Mouse (Mus musculus): ENCODE measurements at regions not wholly inside any gene's neighbourhood (a gene's known extent, or its start where the extent isn't known, plus 50 kb on each side); places are given as distances from the start of the nearest gene placed in this dataset.
A peak's percentile ranks its signal among the peaks of the same experiment; 100 is the strongest.

- 85% methylated on average over 3 of the region's 3 CpGs for WGBS
- H3K9ac ChIP-seq = no peak overlapping the region
- no peaks in the 10 kb centered on the region for H3K4me1 ChIP-seq (replicated peaks)
- H3K4me3 ChIP-seq = no peak overlapping the region
- H3K9me3 ChIP-seq (replicated peaks) = no peaks in the 10 kb centered on the region
- no peak for ATAC-seq (ENCODE audit: insufficient number of reproducible peaks, low FRiP score)
- no peaks in the 10 kb centered on the region for H3K36me3 ChIP-seq
- no peaks in the 10 kb centered on the region for H3K27me3 ChIP-seq (replicated peaks)
- H3K27ac ChIP-seq (ENCODE audit: poor library complexity, severe bottlenecking) = no peak overlapping the region
- no peak overlapping the region for H3K4me2 ChIP-seq
These were observed 1013.8 kb downstream of the Adgrl2 start for GRCm38 (mm10) chr3:147976579-147976978.

- no peak overlapping the region for H3K4me2 ChIP-seq
- no peaks in the 10 kb centered on the region for H3K9me3 ChIP-seq (replicated peaks)
- no peak overlapping the region for H3K27ac ChIP-seq (ENCODE audit: poor library complexity, severe bottlenecking)
- no peaks in the 10 kb centered on the region for H3K27me3 ChIP-seq (replicated peaks)
- no peak for ATAC-seq (ENCODE audit: insufficient number of reproducible peaks, low FRiP score)
- H3K9ac ChIP-seq = no peak overlapping the region
- no peak overlapping the region for H3K4me3 ChIP-seq
- no peaks in the 10 kb centered on the region for H3K36me3 ChIP-seq
- H3K4me1 ChIP-seq (replicated peaks) = no peaks in the 10 kb centered on the region
- WGBS = 85% methylated on average over 6 of the region's 6 CpGs
These were observed 1014.3 kb downstream of the Adgrl2 start for GRCm38 (mm10) chr3:147976069-147976468.

GRCm38 (mm10) chr3:147975500-147975899 lies 1014.9 kb downstream of the Adgrl2 start:
- ATAC-seq (ENCODE audit: insufficient number of reproducible peaks, low FRiP score) = no peak
- WGBS = 82% methylated on average over 10 of the region's 10 CpGs
- Histone ChIP-seq H3K4me1 (replicated peaks) (no peaks in the 10 kb centered on the region), H3K36me3 (no peaks in the 10 kb centered on the region), H3K4me2 (no peak overlapping the region), H3K27ac (ENCODE audit: poor library complexity, severe bottlenecking) (no peak overlapping the region), H3K27me3 (replicated peaks) (no peaks in the 10 kb centered on the region), H3K9ac (no peak overlapping the region), H3K4me3 (no peak overlapping the region), H3K9me3 (replicated peaks) (no peaks in the 10 kb centered on the region)

- H3K9me3 ChIP-seq (replicated peaks) = no peaks in the 10 kb centered on the region
- WGBS = 82% methylated on average over 8 of the region's 8 CpGs
- no peaks in the 10 kb centered on the region for H3K27me3 ChIP-seq (replicated peaks)
- no peak overlapping the region for H3K9ac ChIP-seq
- H3K4me3 ChIP-seq = no peak overlapping the region
- H3K27ac ChIP-seq (ENCODE audit: poor library complexity, severe bottlenecking) = no peak overlapping the region
- ATAC-seq (ENCODE audit: insufficient number of reproducible peaks, low FRiP score) = no peak
- no peak overlapping the region for H3K4me2 ChIP-seq
- no peaks in the 10 kb centered on the region for H3K4me1 ChIP-seq (replicated peaks)
- no peaks in the 10 kb centered on the region for H3K36me3 ChIP-seq
These were observed 1015.8 kb downstream of the Adgrl2 start for GRCm38 (mm10) chr3:147974515-147974914.

GRCm38 (mm10) chr3:147968271-147968670 lies 1022.1 kb downstream of the Adgrl2 start:
- Histone ChIP-seq H3K4me3 (no peak overlapping the region), H3K4me2 (no peak overlapping the region), H3K4me1 (replicated peaks) (0 out of 2 replicates have a peak, but pooled peaks cover 6% of the 10 kb centered on the region), H3K27me3 (replicated peaks) (no peaks in the 10 kb centered on the region), H3K9me3 (replicated peaks) (no peaks in the 10 kb centered on the region), H3K9ac (no peak overlapping the region), H3K27ac (ENCODE audit: poor library complexity, severe bottlenecking) (no peak overlapping the region), H3K36me3 (no peaks in the 10 kb centered on the region)
- WGBS = 73% methylated on average over 11 of the region's 11 CpGs
- ATAC-seq (ENCODE audit: insufficient number of reproducible peaks, low FRiP score) = no peak

- Histone ChIP-seq H3K9ac (no peak overlapping the region), H3K27me3 (replicated peaks) (no peaks in the 10 kb centered on the region), H3K4me1 (replicated peaks) (0 out of 2 replicates have a peak, but pooled peaks cover 6% of the 10 kb centered on the region), H3K4me3 (no peak overlapping the region), H3K9me3 (replicated peaks) (no peaks in the 10 kb centered on the region), H3K4me2 (no peak overlapping the region), H3K27ac (ENCODE audit: poor library complexity, severe bottlenecking) (no peak overlapping the region), H3K36me3 (no peaks in the 10 kb centered on the region)
- 66% methylated on average over 9 of the region's 9 CpGs for whole genome bisulfite sequencing
- no peak for ATAC-seq (ENCODE audit: insufficient number of reproducible peaks, low FRiP score)
These were observed 1022.5 kb downstream of the Adgrl2 start for GRCm38 (mm10) chr3:147967866-147968265.

- 88% methylated on average over 3 of the region's 3 CpGs for WGBS
- H3K4me3 ChIP-seq = no peak overlapping the region
- H3K9ac ChIP-seq = no peak overlapping the region
- H3K36me3 ChIP-seq = no peaks in the 10 kb centered on the region
- H3K27ac ChIP-seq (ENCODE audit: poor library complexity, severe bottlenecking) = no peak overlapping the region
- no peak for ATAC-seq (ENCODE audit: insufficient number of reproducible peaks, low FRiP score)
- H3K9me3 ChIP-seq (replicated peaks) = no peaks in the 10 kb centered on the region
- no peak overlapping the region for H3K4me2 ChIP-seq
- H3K4me1 ChIP-seq (replicated peaks) = 0 out of 2 replicates have a peak, but pooled peaks cover 6% of the 10 kb centered on the region
- no peaks in the 10 kb centered on the region for H3K27me3 ChIP-seq (replicated peaks)
These were observed 1023.1 kb downstream of the Adgrl2 start for GRCm38 (mm10) chr3:147967261-147967660.

- WGBS = 84% methylated on average over 8 of the region's 8 CpGs
- Histone ChIP-seq H3K27me3 (replicated peaks) (no peaks in the 10 kb centered on the region), H3K9me3 (replicated peaks) (no peaks in the 10 kb centered on the region), H3K4me3 (no peak overlapping the region), H3K4me1 (replicated peaks) (0 out of 2 replicates have a peak, but pooled peaks cover 6% of the 10 kb centered on the region), H3K9ac (no peak overlapping the region), H3K27ac (ENCODE audit: poor library complexity, severe bottlenecking) (no peak overlapping the region), H3K4me2 (no peak overlapping the region), H3K36me3 (no peaks in the 10 kb centered on the region)
- ATAC-seq (ENCODE audit: insufficient number of reproducible peaks, low FRiP score) = no peak
These were observed 1023.5 kb downstream of the Adgrl2 start for GRCm38 (mm10) chr3:147966827-147967226.

- Histone ChIP-seq H3K4me3 (no peak overlapping the region), H3K36me3 (no peaks in the 10 kb centered on the region), H3K9ac (no peak overlapping the region), H3K27me3 (replicated peaks) (no peaks in the 10 kb centered on the region), H3K27ac (ENCODE audit: poor library complexity, severe bottlenecking) (no peak overlapping the region), H3K4me1 (replicated peaks) (0 out of 2 replicates have a peak, but pooled peaks cover 6% of the 10 kb centered on the region), H3K4me2 (no peak overlapping the region), H3K9me3 (replicated peaks) (no peaks in the 10 kb centered on the region)
- ATAC-seq (ENCODE audit: insufficient number of reproducible peaks, low FRiP score) = no peak
- WGBS = 50% methylated on average over 12 of the region's 12 CpGs
These were observed 1024.0 kb downstream of the Adgrl2 start for GRCm38 (mm10) chr3:147966379-147966778.

GRCm38 (mm10) chr3:147963698-147964476 lies 1026.5 kb downstream of the Adgrl2 start:
- Histone ChIP-seq H3K9ac (no peak overlapping the region), H3K27ac (ENCODE audit: poor library complexity, severe bottlenecking) (no peak overlapping the region), H3K4me3 (no peak overlapping the region), H3K9me3 (replicated peaks) (no peaks in the 10 kb centered on the region), H3K4me2 (no peak overlapping the region), H3K27me3 (replicated peaks) (no peaks in the 10 kb centered on the region), H3K4me1 (replicated peaks) (0 out of 2 replicates have a peak, but pooled peaks cover 6% of the 10 kb centered on the region), H3K36me3 (no peaks in the 10 kb centered on the region)
- ATAC-seq (ENCODE audit: insufficient number of reproducible peaks, low FRiP score) = no peak
- 40% methylated on average over 13 of the region's 13 CpGs for WGBS

GRCm38 (mm10) chr3:147948041-147948592 lies 1042.2 kb downstream of the Adgrl2 start:
- Histone ChIP-seq H3K9ac (no peak overlapping the region), H3K27me3 (replicated peaks) (no peaks in the 10 kb centered on the region), H3K4me3 (no peak overlapping the region), H3K36me3 (no peaks in the 10 kb centered on the region), H3K27ac (ENCODE audit: poor library complexity, severe bottlenecking) (no peak overlapping the region), H3K9me3 (replicated peaks) (no peaks in the 10 kb centered on the region), H3K4me1 (replicated peaks) (no peaks in the 10 kb centered on the region; the same call in 1 of the 2 replicates), H3K4me2 (peak overlapping the region; percentile 9; the same call in 1 of the 2 replicates)
- ATAC-seq (ENCODE audit: insufficient number of reproducible peaks, low FRiP score) = no peak
- 59% methylated on average over 13 of the region's 13 CpGs for WGBS
